In the genomic region with DNA sequence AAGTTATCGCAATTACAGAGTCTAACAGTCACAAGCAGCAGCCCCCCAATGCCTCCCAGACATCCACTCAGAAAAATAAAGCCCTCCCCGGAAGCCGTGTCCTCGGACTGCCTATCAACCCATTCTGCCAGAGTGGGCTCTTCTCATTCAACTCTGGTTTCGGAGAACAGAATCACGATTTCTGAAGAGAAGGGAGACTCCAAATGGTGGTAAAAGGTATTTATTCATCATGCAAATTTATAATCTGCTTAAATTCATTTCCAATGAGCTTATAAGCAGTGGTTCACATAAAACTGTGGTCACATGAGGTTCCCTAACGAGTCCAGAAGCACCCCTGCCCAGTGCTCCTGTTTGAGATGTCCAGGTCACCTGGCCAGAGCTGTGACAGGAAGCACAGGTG, we compare ENCODE assay signal across 22 mouse cellular contexts. TPM values are rescaled to one million over a fixed set of nuclear protein-coding genes. Genes with fewer than 3 reads are reported as not detected.
DNase-seq lines count a peak whose midpoint lies in the region; ATAC-seq and TF ChIP-seq lines count a peak whose summit lies in the region.
"Had no signal": no experiment of that assay in that cellular context is flagged by ENCODE, and none has a peak within 500 bp of the region (broad histone marks: within the 10 kb centered on the region; RNA-seq: fewer than 3 reads in every experiment).

No protein-coding gene starts in this region.

- no peak overlapping the region for H3K9ac ChIP-seq in hindbrain, postnatal 0 days (replicated peaks; ENCODE audit: low read length)
- no peak overlapping the region for H3K9ac ChIP-seq in midbrain, embryonic 12.5 days (replicated peaks)
- no peak overlapping the region for H3K9ac ChIP-seq in midbrain, embryonic 11.5 days (ENCODE audit: low read length)
- H3K9ac ChIP-seq in intestine, embryonic 15.5 days: no peak overlapping the region
- no peak overlapping the region for H3K9ac ChIP-seq in stomach, embryonic 15.5 days
- H3K9ac ChIP-seq: limb, embryonic 13.5 days; liver, embryonic 15.5 days had no signal

- TF ChIP-seq CTCF in hindbrain, postnatal 0 days (IDR thresholded peaks at IDR 0.05; ENCODE audit: low read depth): peak; percentile 41; the same call in 1 of the 2 replicates

- ATAC-seq in hindbrain, postnatal 0 days: no peak
- ATAC-seq in midbrain, embryonic 12.5 days (ENCODE audit: low FRiP score, low read depth): no peak
- no peak for ATAC-seq in midbrain, embryonic 11.5 days (ENCODE audit: low FRiP score)
- no peak for ATAC-seq in intestine, embryonic 15.5 days
- no peak for ATAC-seq in stomach, embryonic 15.5 days (ENCODE audit: insufficient read depth, low FRiP score, low read depth)

- no peak overlapping the region for H3K27ac ChIP-seq in hindbrain, postnatal 0 days
- H3K27ac ChIP-seq in hindbrain, embryonic 10.5 days: no peak overlapping the region
- 0 out of 2 replicates have a peak overlapping the region, but pooled peaks have one; percentile 30 for H3K27ac ChIP-seq in midbrain, embryonic 12.5 days (replicated peaks)
- no peak overlapping the region for H3K27ac ChIP-seq in midbrain, embryonic 11.5 days (ENCODE audit: low read depth, low read length)
- no peak overlapping the region for H3K27ac ChIP-seq in intestine, embryonic 15.5 days
- H3K27ac ChIP-seq in stomach, embryonic 15.5 days: no peak overlapping the region
- H3K27ac ChIP-seq: embryonic facial prominence, embryonic 10.5 days; heart, embryonic 10.5 days; limb, embryonic 13.5 days; liver, embryonic 15.5 days had no signal

- H3K4me2 ChIP-seq in hindbrain, postnatal 0 days (ENCODE audit: low read depth, low read length): peak overlapping the region; percentile 35
- H3K4me2 ChIP-seq in midbrain, embryonic 12.5 days (replicated peaks): no peak overlapping the region; the same call in 1 of the 2 replicates
- no peak overlapping the region for H3K4me2 ChIP-seq in midbrain, embryonic 11.5 days
- H3K4me2 ChIP-seq in intestine, embryonic 15.5 days (replicated peaks): peak overlapping the region; percentile 14; the same call in 1 of the 2 replicates
- no peak overlapping the region for H3K4me2 ChIP-seq in stomach, embryonic 15.5 days
- H3K4me2 ChIP-seq: limb, embryonic 13.5 days; liver, embryonic 15.5 days had no signal

- H3K36me3 ChIP-seq in hindbrain, postnatal 0 days (ENCODE audit: insufficient read depth, low read length): no peaks in the 10 kb centered on the region
- peaks cover 62% of the 10 kb centered on the region for H3K36me3 ChIP-seq in hindbrain, embryonic 10.5 days
- peaks cover 28% of the 10 kb centered on the region for H3K36me3 ChIP-seq in midbrain, embryonic 12.5 days
- peaks cover 12% of the 10 kb centered on the region for H3K36me3 ChIP-seq in midbrain, embryonic 11.5 days (ENCODE audit: control insufficient read depth, insufficient read depth, low read length)
- peaks cover 19% of the 10 kb centered on the region for H3K36me3 ChIP-seq in intestine, embryonic 15.5 days
- 0 out of 2 replicates have a peak, but pooled peaks cover 6% of the 10 kb centered on the region for H3K36me3 ChIP-seq in stomach, embryonic 15.5 days

- WGBS in hindbrain, postnatal 0 days: 62% methylated on average over 7 of the region's 7 CpGs
- 75% methylated on average over 7 of the region's 7 CpGs for WGBS in hindbrain, embryonic 10.5 days
- 65% methylated on average over 7 of the region's 7 CpGs for WGBS in midbrain, embryonic 12.5 days
- 68% methylated on average over 7 of the region's 7 CpGs for WGBS in midbrain, embryonic 11.5 days
- 61% methylated on average over 7 of the region's 7 CpGs for WGBS in intestine, embryonic 15.5 days
- WGBS in stomach, embryonic 15.5 days: 57% methylated on average over 7 of the region's 7 CpGs

- no peaks in the 10 kb centered on the region for H3K9me3 ChIP-seq in hindbrain, postnatal 0 days (ENCODE audit: low read length)
- 0 out of 2 replicates have a peak, but pooled peaks cover 3% of the 10 kb centered on the region for H3K9me3 ChIP-seq in hindbrain, embryonic 10.5 days
- H3K9me3 ChIP-seq in midbrain, embryonic 12.5 days: no peaks in the 10 kb centered on the region
- H3K9me3 ChIP-seq in midbrain, embryonic 11.5 days (ENCODE audit: control insufficient read depth, low read length): no peaks in the 10 kb centered on the region
- H3K9me3 ChIP-seq in intestine, embryonic 15.5 days: no peaks in the 10 kb centered on the region
- no peaks in the 10 kb centered on the region for H3K9me3 ChIP-seq in stomach, embryonic 15.5 days
- H3K9me3 ChIP-seq: embryonic facial prominence, embryonic 10.5 days; heart, embryonic 10.5 days; liver, embryonic 15.5 days had no signal

- peak overlapping the region; percentile 16 for H3K4me3 ChIP-seq in hindbrain, postnatal 0 days (ENCODE audit: low read length)
- H3K4me3 ChIP-seq in hindbrain, embryonic 10.5 days: no peak overlapping the region
- H3K4me3 ChIP-seq in midbrain, embryonic 12.5 days: no peak overlapping the region
- no peak overlapping the region for H3K4me3 ChIP-seq in midbrain, embryonic 11.5 days (ENCODE audit: low read depth, low read length)
- no peak overlapping the region for H3K4me3 ChIP-seq in intestine, embryonic 15.5 days (replicated peaks)
- H3K4me3 ChIP-seq in stomach, embryonic 15.5 days (replicated peaks): peak overlapping the region; percentile 12; the same call in 1 of the 2 replicates
- H3K4me3 ChIP-seq: embryonic facial prominence, embryonic 10.5 days; erythroblast, embryonic 14.5 days; heart, embryonic 10.5 days; limb, embryonic 13.5 days; liver, embryonic 15.5 days had no signal

- no peaks in the 10 kb centered on the region for H3K4me1 ChIP-seq in hindbrain, postnatal 0 days (ENCODE audit: insufficient read depth, low read length)
- peaks cover 20% of the 10 kb centered on the region for H3K4me1 ChIP-seq in hindbrain, embryonic 10.5 days (replicated peaks)
- peaks cover 14% of the 10 kb centered on the region; the same call in 1 of the 2 replicates for H3K4me1 ChIP-seq in midbrain, embryonic 12.5 days
- peaks cover 7% of the 10 kb centered on the region; the same call in 1 of the 2 replicates for H3K4me1 ChIP-seq in midbrain, embryonic 11.5 days (ENCODE audit: control insufficient read depth, insufficient read depth, low read length)
- H3K4me1 ChIP-seq in intestine, embryonic 15.5 days (replicated peaks): no peaks in the 10 kb centered on the region
- H3K4me1 ChIP-seq in stomach, embryonic 15.5 days: no peaks in the 10 kb centered on the region
- H3K4me1 ChIP-seq: limb, embryonic 13.5 days had no signal

- H3K27me3 ChIP-seq in hindbrain, postnatal 0 days (ENCODE audit: insufficient read depth, low read length): no peaks in the 10 kb centered on the region
- no peaks in the 10 kb centered on the region for H3K27me3 ChIP-seq in hindbrain, embryonic 10.5 days (ENCODE audit: insufficient read depth, poor library complexity, severe bottlenecking)
- H3K27me3 ChIP-seq in midbrain, embryonic 12.5 days: no peaks in the 10 kb centered on the region
- H3K27me3 ChIP-seq in midbrain, embryonic 11.5 days (ENCODE audit: control insufficient read depth, insufficient read depth, low read length): no peaks in the 10 kb centered on the region
- H3K27me3 ChIP-seq in intestine, embryonic 15.5 days (replicated peaks): no peaks in the 10 kb centered on the region
- no peaks in the 10 kb centered on the region for H3K27me3 ChIP-seq in stomach, embryonic 15.5 days (replicated peaks)
- H3K27me3 ChIP-seq: limb, embryonic 13.5 days; liver, embryonic 15.5 days had no signal

- peak; percentile 45 for DNase-seq in hindbrain, postnatal 0 days (ENCODE audit: low spot score)
- no peak for DNase-seq in hindbrain, embryonic 10.5 days (ENCODE audit: low spot score)
- no peak for DNase-seq in midbrain, embryonic 11.5 days (ENCODE audit: low spot score, missing footprints)
- no peak for DNase-seq in frontal cortex, postnatal 36 days (ENCODE audit: low spot score in 2 of 2)
- DNase-seq in thymus, postnatal 36 days: no peak
- DNase-seq: adrenal gland, postnatal 25 days; cerebellum, adult 9-11 months; gastrocnemius, postnatal 14 days; heart, postnatal 36 days; kidney, adult 2 months; thymus, postnatal 14 days had no signal

RNA-seq across cellular contexts. Expression of a gene that starts 42.7 kb away (rescaled TPM):
- total RNA-seq in hindbrain, postnatal 0 days (2014; rRNA removed): not detected in 2 replicates
- not detected in 2 replicates for polyA plus RNA-seq in hindbrain, postnatal 0 days (2015; fragmentation: Nextera tagmentation; extraction: Ambion mirVana)
- polyA plus RNA-seq in hindbrain, embryonic 10.5 days (2016; fragmentation: Nextera tagmentation; extraction: Ambion mirVana): 0.14 and 0.39 TPM in 2 replicates
- polyA plus RNA-seq in midbrain, embryonic 12.5 days (2016; fragmentation: Nextera tagmentation; extraction: Ambion mirVana): not detected in 2 replicates
- polyA plus RNA-seq in midbrain, embryonic 11.5 days (2014; fragmentation: Nextera tagmentation; extraction: Ambion mirVana): 0.08 TPM in 1 of 2 replicates, not detected in the other
- 36.3 and 39.9 TPM in 2 replicates for polyA plus RNA-seq in intestine, embryonic 15.5 days (2015; fragmentation: Nextera tagmentation; extraction: Ambion mirVana)
- 8.9 and 9.6 TPM in 2 replicates for polyA plus RNA-seq in stomach, embryonic 15.5 days (2015; fragmentation: Nextera tagmentation; extraction: Ambion mirVana)
- total RNA-seq: adrenal gland, postnatal 25 days; gastrocnemius, postnatal 14 days; heart, postnatal 36 days; layer of hippocampus, adult 18-20 months; left cerebral cortex, adult 8-10 months; megakaryocyte, adult 5-6 weeks had no signal
- polyA plus RNA-seq: erythroblast, embryonic 14.5 days had no signal

RNA-seq across cellular contexts. Expression of a gene that starts 48.3 kb away (rescaled TPM):
- total RNA-seq in hindbrain, postnatal 0 days (2014; rRNA removed): 4.1 and 5.3 TPM in 2 replicates
- polyA plus RNA-seq in hindbrain, postnatal 0 days (2015; fragmentation: Nextera tagmentation; extraction: Ambion mirVana): 2.8 and 3.5 TPM in 2 replicates
- 167 and 186 TPM in 2 replicates for polyA plus RNA-seq in hindbrain, embryonic 10.5 days (2016; fragmentation: Nextera tagmentation; extraction: Ambion mirVana)
- 98.1 and 104 TPM in 2 replicates for polyA plus RNA-seq in midbrain, embryonic 12.5 days (2016; fragmentation: Nextera tagmentation; extraction: Ambion mirVana)
- 92.9 and 95.1 TPM in 2 replicates for polyA plus RNA-seq in midbrain, embryonic 11.5 days (2014; fragmentation: Nextera tagmentation; extraction: Ambion mirVana)
- polyA plus RNA-seq in intestine, embryonic 15.5 days (2015; fragmentation: Nextera tagmentation; extraction: Ambion mirVana): 42.8 TPM in 2 replicates
- 27.8 and 31.0 TPM in 2 replicates for polyA plus RNA-seq in stomach, embryonic 15.5 days (2015; fragmentation: Nextera tagmentation; extraction: Ambion mirVana)
- total RNA-seq: layer of hippocampus, adult 18-20 months; megakaryocyte, adult 5-6 weeks had no signal

Comparison
In these comparisons a context has a peak if more than half of its experiments do, and no peak if none do; other contexts are left out.
1. H3K4me3 ChIP-seq: peak in hindbrain, postnatal 0 days (single experiment) and stomach, embryonic 15.5 days (single experiment); none in hindbrain, embryonic 10.5 days (single experiment), midbrain, embryonic 12.5 days (single experiment), midbrain, embryonic 11.5 days (single experiment) and intestine, embryonic 15.5 days (single experiment).
2. H3K4me2 ChIP-seq: peak in hindbrain, postnatal 0 days (single experiment) and intestine, embryonic 15.5 days (single experiment); none in midbrain, embryonic 12.5 days (single experiment), midbrain, embryonic 11.5 days (single experiment) and stomach, embryonic 15.5 days (single experiment).